Mouse (Mus musculus) testis, adult 2 months (tissue): ENCODE measurements around the gene Lin7b.

Experiments used
- CTCF ChIP-seq: fragments of 200-500 bp; IDR thresholded peaks from 2 replicates; pipeline ENCODE4 v1.5.1; 2012; ENCODE audit warnings: low read depth, mild to moderate bottlenecking, inconsistent platforms, low read length, moderate library complexity; ENCODE audit not compliant: control insufficient read depth, insufficient read depth, insufficient replicate concordance
- POLR2A ChIP-seq: fragments of 200-500 bp; IDR thresholded peaks from 2 replicates; pipeline ENCODE4 v1.6.1; 2012; ENCODE audit warnings: low read depth, mild to moderate bottlenecking, inconsistent platforms, low read length, moderate library complexity; ENCODE audit not compliant: control insufficient read depth

- TF ChIP-seq POLR2A, result no peak
- no peak for TF ChIP-seq CTCF
These were observed 35.3 kb downstream of the Lin7b start, which contains the start of gene Hrc for GRCm38 (mm10) chr7:45335056-45335455.
